Mouse (Mus musculus) adrenal gland (tissue): ENCODE measurements at regions not wholly inside any gene's neighbourhood (a gene's known extent, or its start where the extent isn't known, plus 50 kb on each side); places are given as distances from the start of the nearest gene placed in this dataset.
"Not testable (repeated sequence)": the region's sequence is repeated elsewhere in the genome, so short reads cannot be mapped to it uniquely, and the experiment has no call there.

ENCODE experiments used
- intact Hi-C: fragments of 180-260 bp; cut with DNase I; formaldehyde crosslinking; loops from one replicate; pipeline ENCODE4 v1.15.1; 2025

DNA sequence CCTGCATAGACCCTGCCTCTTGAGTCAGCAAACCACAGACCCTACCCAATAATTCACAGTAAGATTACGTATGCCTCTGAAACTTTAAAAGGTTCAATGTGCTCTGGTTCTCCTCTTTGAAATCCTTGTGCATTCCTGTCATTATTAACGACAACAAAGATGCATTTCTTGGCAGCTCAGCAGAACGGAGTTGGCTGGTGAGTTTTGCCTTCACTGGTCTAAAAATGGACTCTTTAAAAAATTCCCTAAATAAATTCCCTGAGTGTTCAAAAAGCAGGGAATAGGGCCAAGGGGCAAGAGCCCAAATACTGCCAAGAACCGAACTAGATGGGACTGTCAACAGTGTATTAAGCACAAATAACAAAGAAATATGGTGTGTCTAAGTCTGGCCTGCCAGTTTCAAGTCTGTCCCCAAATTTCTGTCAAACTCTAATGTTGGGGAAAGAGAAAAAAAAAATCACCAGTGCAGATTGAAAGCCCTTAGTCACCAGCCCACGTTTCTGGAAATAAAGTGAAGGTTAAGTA lies 163.2 kb upstream of the Gm17728 start:
- intact Hi-C loops = no loop called here

DNA sequence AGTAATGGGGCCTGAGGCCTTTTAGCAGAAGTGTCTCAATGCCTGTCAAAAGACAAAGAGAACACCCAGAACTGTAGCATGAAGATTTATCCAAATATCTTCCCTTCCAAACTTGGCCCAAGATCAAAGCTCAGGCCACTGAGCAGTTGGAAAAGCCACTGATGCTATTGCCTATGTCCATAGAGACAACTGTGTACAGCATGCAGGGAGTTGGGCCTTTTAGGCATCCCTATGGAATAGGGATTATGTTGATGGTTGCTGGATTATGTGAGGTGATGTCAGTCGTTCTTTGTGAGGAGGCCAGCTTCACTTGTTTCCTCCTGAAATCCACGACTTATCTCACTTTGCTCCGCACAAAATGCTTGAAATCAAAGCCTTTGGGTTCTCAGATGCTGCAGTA lies 153.1 kb upstream of the Gm17728 start:
- intact Hi-C loops = no loop called here

GRCm38 (mm10) chr17:9278046-9278445 lies 143.8 kb upstream of the Gm17728 start:
- intact Hi-C loops = not testable (repeated sequence)

DNA sequence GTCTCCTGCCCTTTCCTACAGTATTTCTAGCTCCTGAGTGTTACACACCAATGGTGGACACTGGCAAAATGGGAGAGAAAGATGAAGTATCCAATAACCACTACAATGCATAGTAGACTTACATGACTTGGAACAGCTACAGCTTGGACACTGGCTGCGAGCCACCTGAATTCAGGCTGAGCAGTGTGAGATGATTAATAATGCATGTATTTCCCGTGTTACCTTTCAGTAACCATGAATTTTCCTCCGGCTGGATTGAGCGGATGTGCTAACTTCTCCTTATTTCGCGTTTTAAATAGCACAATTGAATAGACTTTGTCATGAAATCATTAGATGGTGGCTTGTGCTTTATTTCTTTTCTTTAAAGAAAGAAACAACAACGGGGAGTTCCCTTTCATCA lies 142.4 kb upstream of the Gm17728 start:
- intact Hi-C loops = no loop called here

DNA sequence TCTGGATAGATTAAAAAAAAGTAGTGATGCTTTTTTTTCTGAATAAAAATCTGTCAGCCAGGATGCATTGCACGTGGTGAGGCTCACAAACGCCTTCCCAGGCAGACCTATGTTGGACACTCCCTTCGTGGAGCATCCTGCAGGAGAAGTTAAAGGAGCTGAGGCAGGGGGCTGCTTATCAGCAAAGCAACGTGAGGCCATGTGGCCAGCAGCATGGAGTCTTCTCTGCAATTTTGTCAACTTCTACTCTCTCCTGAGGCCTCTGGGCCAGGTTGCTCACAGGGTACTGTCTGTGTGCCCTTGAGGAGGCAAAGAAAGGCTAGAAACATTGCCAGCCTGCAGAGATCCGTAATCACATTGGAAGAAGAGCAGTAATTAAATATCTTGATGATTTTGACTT lies 140.0 kb upstream of the Gm17728 start:
- intact Hi-C loops = no loop called here

GRCm38 (mm10) chr17:9282333-9283176 lies 139.3 kb upstream of the Gm17728 start:
- intact Hi-C loops = no loop called here

DNA sequence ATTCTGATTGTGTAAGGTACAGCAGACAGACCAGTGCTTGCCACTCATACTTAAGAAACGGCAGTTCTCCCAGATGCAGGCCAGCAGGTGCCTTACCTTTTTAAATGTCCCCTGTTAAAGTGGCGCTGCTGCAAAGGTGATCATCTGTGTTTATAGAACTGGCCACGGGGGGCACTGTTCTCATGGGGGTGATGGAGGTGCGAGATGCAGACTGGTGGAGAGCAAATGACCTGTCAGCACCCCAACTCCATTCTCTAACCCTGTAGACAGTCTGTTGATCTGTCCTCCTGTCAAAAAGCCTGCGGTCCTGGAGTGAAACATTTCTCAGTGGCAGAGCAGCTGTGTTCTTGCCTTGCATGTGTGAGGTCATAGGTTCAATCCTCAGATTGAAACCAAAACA lies 135.4 kb upstream of the Gm17728 start:
- intact Hi-C loops = no loop called here

DNA sequence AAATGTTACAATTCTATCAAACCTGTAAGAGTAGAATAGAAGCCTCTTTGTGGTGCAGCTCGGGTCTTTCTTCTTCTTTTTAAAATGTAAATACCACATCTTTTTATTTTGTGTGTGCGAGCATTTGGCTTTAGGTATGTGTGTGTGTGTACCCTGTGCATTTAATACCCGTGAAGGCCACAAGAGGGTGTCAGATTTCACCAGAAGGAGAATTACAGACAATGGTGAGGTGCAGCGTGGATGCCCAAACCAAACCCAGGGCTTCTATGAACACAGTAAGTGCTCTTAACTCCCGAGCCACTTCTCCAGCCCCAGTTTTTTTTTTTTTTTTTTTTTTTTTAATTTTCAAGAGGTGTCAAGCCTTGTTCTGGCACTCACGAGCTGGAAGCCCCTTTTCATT lies 135.0 kb upstream of the Gm17728 start:
- intact Hi-C loops = no loop called here

GRCm38 (mm10) chr17:9287682-9288081 lies 134.2 kb upstream of the Gm17728 start:
- intact Hi-C loops = no loop called here

DNA sequence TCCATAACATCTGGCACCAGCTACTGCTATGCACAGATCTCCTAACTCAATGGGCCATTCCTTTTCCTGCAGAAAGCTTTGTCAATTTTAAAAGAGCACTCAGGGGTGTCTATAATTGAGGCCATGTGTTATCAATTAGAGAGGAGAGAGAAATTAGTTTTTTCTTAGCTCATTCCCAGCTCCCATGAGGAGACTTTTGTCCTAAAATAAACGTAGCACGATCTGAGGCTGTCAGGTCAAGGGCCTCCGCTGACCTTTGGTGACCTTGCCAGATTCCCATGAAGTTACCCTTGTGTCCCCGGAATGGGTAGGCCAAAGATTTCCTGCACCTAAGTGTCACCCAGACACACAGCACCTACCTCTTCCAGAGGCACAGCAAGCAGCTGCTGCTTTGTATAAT lies 130.3 kb upstream of the Gm17728 start:
- intact Hi-C loops = no loop called here

GRCm38 (mm10) chr17:9292296-9292695 lies 129.6 kb upstream of the Gm17728 start:
- intact Hi-C loops = no loop called here

- intact Hi-C loops = no loop called here
Measured at GRCm38 (mm10) chr17:9296371-9296770, 125.5 kb upstream of the Gm17728 start.

- intact Hi-C loops = no loop called here
Measured at GRCm38 (mm10) chr17:9298231-9298630, 123.6 kb upstream of the Gm17728 start.

GRCm38 (mm10) chr17:9301101-9301501 lies 120.8 kb upstream of the Gm17728 start:
- intact Hi-C loops = no loop called here

GRCm38 (mm10) chr17:9308507-9308906 lies 113.4 kb upstream of the Gm17728 start:
- intact Hi-C loops = no loop called here

GRCm38 (mm10) chr17:9322772-9323171 lies 99.1 kb upstream of the Gm17728 start:
- intact Hi-C loops = no loop called here

- intact Hi-C loops = no loop called here
Measured at GRCm38 (mm10) chr17:9328886-9329455, 92.9 kb upstream of the Gm17728 start.

DNA sequence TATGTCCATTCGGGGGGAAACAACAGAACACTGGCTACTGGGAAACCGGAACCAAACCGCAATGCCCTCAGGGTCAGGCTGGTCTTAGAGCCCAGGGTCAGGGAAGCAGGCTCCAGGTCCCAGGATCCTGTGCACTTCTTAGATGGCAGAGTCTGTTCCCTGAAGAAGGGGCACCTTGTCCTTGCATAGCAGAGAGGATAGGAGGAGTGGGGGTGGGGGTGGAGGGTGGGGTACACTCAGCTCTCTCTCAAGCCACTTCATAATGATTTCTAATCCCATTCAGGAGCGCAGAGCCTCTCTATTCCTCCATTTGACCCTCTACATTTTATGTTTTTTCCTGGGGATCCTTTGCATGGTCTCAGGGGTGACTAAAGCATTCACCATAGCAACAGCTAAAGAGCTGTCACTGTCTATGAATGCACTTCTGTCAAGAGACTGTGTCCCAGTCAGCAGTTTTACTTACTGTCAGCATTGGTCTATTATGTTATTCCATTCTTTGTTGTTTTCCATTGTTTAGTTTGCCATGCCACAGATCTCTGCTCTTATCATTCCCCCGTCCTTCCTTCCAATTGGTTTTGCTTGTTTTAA lies 64.2 kb upstream of the Gm17728 start:
- intact Hi-C loops = no loop called here
